Mouse (Mus musculus) ovary, postnatal 10 days (tissue): ENCODE measurements at regions not wholly inside any gene's neighbourhood (a gene's known extent, or its start where the extent isn't known, plus 50 kb on each side); places are given as distances from the start of the nearest gene placed in this dataset.

ENCODE experiments used
- DNase-seq: peaks from one replicate; pipeline ENCODE4 v3.0.0; 2022; ENCODE audit warnings: low spot score

GRCm38 (mm10) chr14:29784506-29784905, 62.8 kb upstream of the Cacna2d3 start:
- DNase-seq = no peak

GRCm38 (mm10) chr14:29786431-29786830, 64.8 kb upstream of the Cacna2d3 start:
- DNase-seq = no peak

- no peak for DNase-seq
Observed at GRCm38 (mm10) chr14:29787796-29788195, 66.1 kb upstream of the Cacna2d3 start.

GRCm38 (mm10) chr14:29788351-29788750, 66.7 kb upstream of the Cacna2d3 start:
- DNase-seq = no peak

- DNase-seq = no peak
Observed at GRCm38 (mm10) chr14:29795325-29795724, 73.7 kb upstream of the Cacna2d3 start.

- no peak for DNase-seq
Observed at GRCm38 (mm10) chr14:29796396-29796795, 74.7 kb upstream of the Cacna2d3 start.

- DNase-seq = no peak
Observed at GRCm38 (mm10) chr14:29799852-29800251, 78.2 kb upstream of the Cacna2d3 start.

GRCm38 (mm10) chr14:29805234-29805633, 83.6 kb upstream of the Cacna2d3 start:
- no peak for DNase-seq

GRCm38 (mm10) chr14:29807881-29808280, 86.2 kb upstream of the Cacna2d3 start:
- DNase-seq = no peak

GRCm38 (mm10) chr14:29814626-29815025, 93.0 kb upstream of the Cacna2d3 start:
- no peak for DNase-seq

- DNase-seq = no peak
Observed at GRCm38 (mm10) chr14:29817548-29817947, 95.9 kb upstream of the Cacna2d3 start.

GRCm38 (mm10) chr14:29818251-29818650, 96.6 kb upstream of the Cacna2d3 start:
- DNase-seq = no peak

GRCm38 (mm10) chr14:29818751-29819150, 97.1 kb upstream of the Cacna2d3 start:
- DNase-seq = no peak

GRCm38 (mm10) chr14:29837063-29837462, 115.4 kb upstream of the Cacna2d3 start:
- DNase-seq = no peak

- DNase-seq = no peak
Observed at GRCm38 (mm10) chr14:29839576-29839975, 117.9 kb upstream of the Cacna2d3 start.

- DNase-seq = no peak
Observed at GRCm38 (mm10) chr14:29841361-29842117, 119.9 kb upstream of the Cacna2d3 start.

GRCm38 (mm10) chr14:29847661-29848060, 120.4 kb upstream of the Selenok start:
- no peak for DNase-seq

- no peak for DNase-seq
Observed at GRCm38 (mm10) chr14:29851286-29851685, 116.8 kb upstream of the Selenok start.

- no peak for DNase-seq
Observed at GRCm38 (mm10) chr14:29851956-29852725, 116.0 kb upstream of the Selenok start.

GRCm38 (mm10) chr14:29862032-29862431, 106.1 kb upstream of the Selenok start:
- DNase-seq = no peak

GRCm38 (mm10) chr14:29866455-29867275, 101.4 kb upstream of the Selenok start:
- no peak for DNase-seq

GRCm38 (mm10) chr14:29867311-29867710, 100.8 kb upstream of the Selenok start:
- DNase-seq = no peak
